Mouse (Mus musculus) midbrain, postnatal 0 days (tissue): ENCODE results near the gene Bicdl1. TPM values are rescaled to one million over a fixed set of nuclear protein-coding genes. Genes with fewer than 3 reads are reported as not detected.

Source experiments
- ATAC-seq: fragments of 200-750 bp; cut with Nextera tagmentation; 2 replicates; pipeline ENCODE4 v1.8.0; 2017; ENCODE audit warnings: moderate number of reproducible peaks, mild to moderate bottlenecking, moderate TSS enrichment, moderate library complexity; ENCODE audit not compliant: low FRiP score
- DNase-seq: peaks from one replicate; pipeline ENCODE4 v3.0.0-alpha.2; 2015; ENCODE audit warnings: low spot score
- H3K27ac ChIP-seq: fragments of 300-500 bp; sonication (generic); 2 replicates; pipeline ENCODE4 v1.5.1; 2014; ENCODE audit warnings: low read depth, mild to moderate bottlenecking, low read length, mixed read lengths
- H3K27me3 ChIP-seq: fragments of 300-500 bp; sonication (generic); 2 replicates; pipeline ENCODE4 v1.6.1; 2014; ENCODE audit warnings: low read length, control low read depth, mixed read lengths; ENCODE audit not compliant: insufficient read depth
- H3K36me3 ChIP-seq: fragments of 300-500 bp; sonication (generic); 2 replicates; pipeline ENCODE4 v1.6.1; 2014; ENCODE audit warnings: low read length, control low read depth, mixed read lengths; ENCODE audit not compliant: insufficient read depth
- H3K4me1 ChIP-seq: fragments of 300-500 bp; sonication (generic); 2 replicates; pipeline ENCODE4 v1.6.1; 2014; ENCODE audit warnings: mild to moderate bottlenecking, control low read depth, antibody characterized with exemption, low read length, mixed read lengths; ENCODE audit not compliant: insufficient read depth
- H3K4me2 ChIP-seq: fragments of 300-500 bp; sonication (generic); 2 replicates; pipeline ENCODE4 v1.6.1; 2014; ENCODE audit warnings: low read depth, mild to moderate bottlenecking, low read length, mixed read lengths; ENCODE audit not compliant: poor library complexity, severe bottlenecking
- H3K4me3 ChIP-seq: fragments of 300-500 bp; sonication (generic); 2 replicates; pipeline ENCODE4 v1.5.1; 2014; ENCODE audit warnings: low read depth, mild to moderate bottlenecking, low read length, moderate library complexity
- H3K9ac ChIP-seq: fragments of 300-500 bp; sonication (generic); replicated peaks from 2 replicates; pipeline ENCODE4 v1.6.1; 2014; ENCODE audit warnings: mild to moderate bottlenecking, low read length, moderate library complexity, mixed read lengths; ENCODE audit not compliant: poor library complexity, severe bottlenecking
- H3K9me3 ChIP-seq: fragments of 300-500 bp; sonication (generic); 2 replicates; pipeline ENCODE4 v1.6.1; 2016; ENCODE audit warnings: low read length, control low read depth
- CTCF ChIP-seq: IDR thresholded peaks from 2 replicates; pipeline ENCODE4 v1.5.1; 2016; ENCODE audit warnings: antibody characterized with exemption, mild to moderate bottlenecking
- WGBS: fragments of 180-500 bp; shearing (Covaris S2); extraction: QIAGEN DNeasy Blood & Tissue Kit; methylation state at CpG from one replicate; pipeline ENCODE4 v1.1.7; 2014; 5-methylcytosine and 5-hydroxymethylcytosine counted together
- polyA plus RNA-seq: library from polyadenylated mRNA; unstranded; fragments of >200 nt; fragmentation: Nextera tagmentation; extraction: Ambion mirVana; gene quantifications from 2 replicates; pipeline ENCODE4 v1.2.1, GENCODE M21; 2015
- total RNA-seq: library from RNA; depleted of rRNA; stranded (reverse); fragments of >200 nt; gene quantifications from 2 replicates; pipeline ENCODE4 v1.2.3, GENCODE M21; 2014

Gene Bicdl1
- total and polyA plus RNA-seq, 2 experiments from 2014 or later: 34.4 to 185 TPM

DNA sequence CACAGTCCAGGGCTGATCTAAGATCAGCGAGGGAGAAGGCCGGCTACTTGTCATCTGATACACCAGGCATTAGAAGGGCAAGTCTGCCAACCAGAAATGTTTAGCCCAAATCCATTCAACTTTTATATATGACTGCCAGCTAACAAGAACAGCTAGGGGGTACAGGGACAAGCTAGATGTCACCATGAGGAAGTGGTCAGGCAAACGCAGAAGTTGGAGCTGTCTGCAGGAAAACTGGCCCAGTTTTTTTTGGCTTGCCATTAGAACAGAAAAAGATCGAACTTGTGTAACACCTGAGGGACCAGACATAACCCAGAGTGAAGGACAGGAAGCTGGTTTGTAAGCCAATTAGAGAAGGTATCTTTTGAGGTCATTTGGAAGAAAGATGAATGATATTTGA, 30.2 kb downstream of the Bicdl1 start:
- H3K9ac ChIP-seq: no peak overlapping the region
- no peaks in the 10 kb centered on the region for H3K9me3 ChIP-seq
- H3K36me3 ChIP-seq: no peaks in the 10 kb centered on the region
- WGBS: 84% methylated on average over 4 of the region's 4 CpGs
- H3K4me1 ChIP-seq: no peaks in the 10 kb centered on the region; the same call in 1 of the 2 replicates
- DNase-seq: no peak
- no peak overlapping the region for H3K4me2 ChIP-seq
- H3K4me3 ChIP-seq: no peak overlapping the region
- ATAC-seq: no peak
- no peak overlapping the region for H3K27ac ChIP-seq
- TF ChIP-seq CTCF: no peak
- H3K27me3 ChIP-seq: no peaks in the 10 kb centered on the region

DNA sequence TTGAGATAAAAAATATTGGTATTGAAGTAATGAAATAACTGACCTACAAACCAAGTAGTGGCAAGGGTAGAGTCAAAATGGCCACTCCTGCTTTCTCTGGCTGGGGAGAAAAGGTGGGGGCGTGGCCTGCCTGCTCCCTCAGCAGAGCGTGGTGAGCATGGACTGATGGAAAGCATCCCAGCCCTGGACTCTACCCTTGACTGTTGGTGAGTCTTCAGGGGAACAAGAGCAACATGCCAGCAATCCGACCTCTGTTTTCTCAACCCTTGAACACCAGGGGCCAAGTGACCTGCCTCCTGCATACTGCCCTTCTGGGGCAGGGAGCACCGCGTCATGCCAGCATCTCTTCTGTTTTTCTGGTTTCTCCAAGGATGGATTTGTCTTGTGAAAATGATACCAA, 34.6 kb downstream of the Bicdl1 start:
- Histone ChIP-seq H3K9me3 (no peaks in the 10 kb centered on the region), H3K9ac (no peak overlapping the region), H3K27ac (no peak overlapping the region), H3K4me2 (no peak overlapping the region), H3K4me3 (no peak overlapping the region), H3K36me3 (no peaks in the 10 kb centered on the region; the same call in 1 of the 2 replicates), H3K4me1 (no peaks in the 10 kb centered on the region; the same call in 1 of the 2 replicates), H3K27me3 (no peaks in the 10 kb centered on the region)
- DNase-seq: no peak
- TF ChIP-seq CTCF: no peak
- 84% methylated on average over 5 of the region's 5 CpGs for WGBS
- ATAC-seq: no peak

DNA sequence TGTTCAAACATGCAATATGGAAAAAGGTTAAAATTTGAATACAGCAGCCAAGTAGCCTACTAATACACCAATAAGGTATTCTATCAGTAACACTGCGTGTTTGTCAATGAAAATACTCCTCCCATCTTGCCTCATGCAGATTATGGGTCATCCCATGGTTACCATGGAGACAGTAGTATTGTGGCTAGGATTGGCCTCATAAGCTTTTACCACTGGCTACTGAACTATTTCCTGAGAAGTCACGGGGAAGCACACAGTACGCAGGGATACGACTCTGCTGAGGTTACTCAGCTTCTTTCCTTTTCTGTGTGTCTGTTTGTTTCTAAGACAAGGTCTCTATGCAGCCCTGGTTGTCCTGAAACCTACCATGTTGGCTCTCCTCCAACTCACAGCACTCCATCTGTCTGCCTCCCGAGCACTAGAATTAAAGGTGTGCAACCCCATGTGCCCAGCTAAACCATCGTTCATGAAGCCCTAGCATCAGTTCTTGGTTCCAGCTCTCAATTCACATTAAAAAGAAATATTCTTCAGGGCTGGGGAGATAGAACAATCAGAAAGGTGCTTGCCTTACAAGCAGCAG, 36.1 kb downstream of the Bicdl1 start:
- H3K4me3 ChIP-seq: no peak overlapping the region
- no peaks in the 10 kb centered on the region for H3K9me3 ChIP-seq
- no peak overlapping the region for H3K9ac ChIP-seq
- no peak overlapping the region for H3K4me2 ChIP-seq
- no peak for ATAC-seq
- no peak overlapping the region for H3K27ac ChIP-seq
- no peaks in the 10 kb centered on the region for H3K27me3 ChIP-seq
- peak; percentile 11 for DNase-seq
- no peaks in the 10 kb centered on the region; the same call in 1 of the 2 replicates for H3K4me1 ChIP-seq
- no peak for TF ChIP-seq CTCF
- 36% methylated on average over 6 of the region's 6 CpGs for WGBS
- H3K36me3 ChIP-seq: no peaks in the 10 kb centered on the region; the same call in 1 of the 2 replicates

DNA sequence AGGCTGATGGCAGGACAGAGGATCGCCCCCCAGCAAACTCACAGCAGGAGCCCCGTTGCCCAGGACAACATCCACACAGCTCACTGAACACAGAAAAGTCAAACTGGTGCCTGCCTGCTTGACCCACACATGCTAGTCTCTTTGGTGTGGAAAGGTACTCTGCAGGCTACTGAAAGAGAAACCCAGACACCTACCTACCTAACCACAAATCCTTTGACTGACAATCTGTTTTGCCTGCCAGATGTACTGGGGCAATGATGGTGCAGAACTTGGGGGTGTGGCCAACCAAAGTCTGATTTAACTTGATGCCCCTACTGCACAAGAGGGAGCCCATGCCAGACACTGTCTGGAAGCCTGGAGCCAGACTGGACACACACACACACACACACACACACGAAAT, 38.1 kb downstream of the Bicdl1 start:
- no peaks in the 10 kb centered on the region for H3K27me3 ChIP-seq
- H3K9ac ChIP-seq: no peak overlapping the region
- H3K4me1 ChIP-seq: no peaks in the 10 kb centered on the region
- WGBS: 41% methylated on average over 3 of the region's 3 CpGs
- ATAC-seq (no peak), DNase-seq (no peak)
- H3K36me3 ChIP-seq: no peaks in the 10 kb centered on the region; the same call in 1 of the 2 replicates
- no peak for TF ChIP-seq CTCF
- no peaks in the 10 kb centered on the region for H3K9me3 ChIP-seq
- no peak overlapping the region for H3K4me3 ChIP-seq
- no peak overlapping the region for H3K27ac ChIP-seq
- H3K4me2 ChIP-seq: no peak overlapping the region

DNA sequence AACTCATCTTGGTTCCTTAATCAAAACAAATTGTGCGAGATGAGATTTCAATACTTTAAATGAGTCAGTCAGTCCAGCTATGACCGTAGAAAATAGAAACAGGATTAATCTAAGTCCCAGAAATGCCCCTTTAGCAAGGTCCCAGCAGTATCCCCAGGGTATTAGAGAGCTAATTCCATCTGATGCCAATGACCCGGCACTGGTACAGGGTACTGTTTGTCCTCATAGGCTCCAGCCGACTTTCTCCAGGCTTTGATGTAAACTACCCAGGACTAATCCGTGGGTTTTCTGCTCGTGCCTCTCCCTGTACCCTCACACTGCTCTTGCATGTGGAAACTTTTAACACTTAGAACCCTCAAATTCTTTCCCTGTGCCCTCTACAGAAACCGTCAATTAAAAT, 44.7 kb downstream of the Bicdl1 start:
- 0 out of 2 replicates have a peak, but pooled peaks cover 3% of the 10 kb centered on the region for H3K4me1 ChIP-seq
- DNase-seq (no peak), ATAC-seq (no peak)
- WGBS: 28% methylated on average over 7 of the region's 7 CpGs
- no peak for TF ChIP-seq CTCF
- no peaks in the 10 kb centered on the region for H3K9me3 ChIP-seq
- no peaks in the 10 kb centered on the region for H3K36me3 ChIP-seq
- H3K4me3 ChIP-seq: no peak overlapping the region
- H3K27ac ChIP-seq: no peak overlapping the region
- H3K9ac ChIP-seq: no peak overlapping the region
- no peak overlapping the region for H3K4me2 ChIP-seq
- H3K27me3 ChIP-seq: no peaks in the 10 kb centered on the region

DNA sequence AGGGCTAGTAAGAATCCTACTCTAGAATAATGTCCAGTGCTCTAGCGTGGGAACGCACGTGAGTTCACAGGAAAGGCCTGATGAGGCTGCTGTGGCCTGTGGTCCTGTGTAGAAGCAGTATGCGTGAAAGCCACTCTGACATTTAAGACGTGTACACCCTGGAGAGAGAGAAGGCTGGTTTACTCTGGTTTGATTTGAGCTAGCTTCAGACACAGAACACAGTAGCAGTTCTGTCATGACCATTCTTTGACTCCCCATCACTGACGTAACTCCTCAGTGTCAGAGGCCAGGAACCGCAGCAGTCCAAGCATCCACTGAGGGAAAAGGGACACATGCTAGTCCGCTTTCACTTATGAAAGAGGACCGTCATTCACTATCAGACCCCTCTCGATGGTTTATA, 46.3 kb downstream of the Bicdl1 start:
- H3K4me2 ChIP-seq: no peak overlapping the region
- TF ChIP-seq CTCF: no peak
- no peak overlapping the region for H3K4me3 ChIP-seq
- 75% methylated on average over 10 of the region's 10 CpGs for WGBS
- H3K9me3 ChIP-seq: no peaks in the 10 kb centered on the region
- H3K9ac ChIP-seq: no peak overlapping the region
- no peaks in the 10 kb centered on the region for H3K27me3 ChIP-seq
- 0 out of 2 replicates have a peak, but pooled peaks cover 3% of the 10 kb centered on the region for H3K4me1 ChIP-seq
- no peaks in the 10 kb centered on the region for H3K36me3 ChIP-seq
- ATAC-seq: no peak
- no peak for DNase-seq
- no peak overlapping the region for H3K27ac ChIP-seq
